Comparison of ENCODE assay signal across 9 mouse cellular contexts in the genomic region with DNA sequence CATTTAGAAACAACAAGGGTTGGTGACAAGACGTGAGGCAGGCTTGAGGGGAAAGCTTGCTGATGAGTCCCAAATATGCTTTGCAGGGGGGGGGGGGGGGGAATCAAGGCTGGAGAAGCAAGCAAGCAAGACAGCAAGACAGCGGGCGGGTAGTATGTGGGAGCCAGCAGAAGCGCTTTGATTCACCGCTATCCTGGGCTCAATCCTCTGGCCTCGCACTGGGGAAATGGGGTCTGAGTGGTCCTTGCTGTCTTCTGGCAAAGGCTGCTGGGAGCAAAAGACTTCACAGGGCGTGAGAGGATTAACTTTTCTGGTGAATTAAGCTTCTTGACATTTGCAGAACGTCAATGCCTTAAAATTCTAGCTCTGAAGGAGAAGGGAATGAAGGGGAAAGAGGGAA. TPM values are rescaled to one million over a fixed set of nuclear protein-coding genes. Genes with fewer than 3 reads are reported as not detected.
DNase-seq lines count a peak whose midpoint lies in the region; ATAC-seq lines count a peak whose summit lies in the region.
"Had no signal": no experiment of that assay in that cellular context is flagged by ENCODE, and none has a peak within 500 bp of the region (broad histone marks: within the 10 kb centered on the region; RNA-seq: fewer than 3 reads in every experiment).

No protein-coding gene starts in this region.

- no peak for DNase-seq in kidney, adult 8-10 months
- peak; percentile 43 for DNase-seq in midbrain, embryonic 14.5 days
- no peak for DNase-seq in right cerebral cortex, postnatal 10 days (ENCODE audit: low spot score in 2 of 2)
- no peak for DNase-seq in thymus, postnatal 4 days

- peak overlapping the region; percentile 53; the same call in 1 of the 2 replicates for H3K9ac ChIP-seq in kidney, embryonic 14.5 days (ENCODE audit: low read depth, low read length)
- no peak overlapping the region for H3K9ac ChIP-seq in embryonic facial prominence, embryonic 12.5 days
- peak overlapping the region; percentile 53 for H3K9ac ChIP-seq in hindbrain, embryonic 15.5 days
- H3K9ac ChIP-seq in midbrain, embryonic 14.5 days (replicated peaks; ENCODE audit: low read length), result peak overlapping the region; percentile 68

- H3K36me3 ChIP-seq in kidney, embryonic 14.5 days (ENCODE audit: control insufficient read depth, insufficient read depth, low read length), result no peaks in the 10 kb centered on the region
- H3K36me3 ChIP-seq in embryonic facial prominence, embryonic 12.5 days, result no peaks in the 10 kb centered on the region
- H3K36me3 ChIP-seq in hindbrain, embryonic 15.5 days, result no peaks in the 10 kb centered on the region
- no peaks in the 10 kb centered on the region for H3K36me3 ChIP-seq in midbrain, embryonic 14.5 days (ENCODE audit: control insufficient read depth, insufficient read depth, low read length)

- peak overlapping the region; percentile 68 for H3K4me2 ChIP-seq in kidney, embryonic 14.5 days (replicated peaks; ENCODE audit: low read depth, low read length)
- peak overlapping the region; percentile 69 for H3K4me2 ChIP-seq in embryonic facial prominence, embryonic 12.5 days (replicated peaks)
- peak overlapping the region; percentile 88 for H3K4me2 ChIP-seq in hindbrain, embryonic 15.5 days
- peak overlapping the region; percentile 87 for H3K4me2 ChIP-seq in midbrain, embryonic 14.5 days (ENCODE audit: low read length)

- H3K4me3 ChIP-seq in kidney, embryonic 14.5 days (ENCODE audit: low read length), result peak overlapping the region; percentile 41
- peak overlapping the region; percentile 36 for H3K4me3 ChIP-seq in embryonic facial prominence, embryonic 12.5 days
- H3K4me3 ChIP-seq in hindbrain, embryonic 15.5 days, result peak overlapping the region; percentile 52
- H3K4me3 ChIP-seq in midbrain, embryonic 14.5 days (replicated peaks; ENCODE audit: low read depth, low read length), result peak overlapping the region; percentile 48

- no peaks in the 10 kb centered on the region for H3K9me3 ChIP-seq in kidney, embryonic 14.5 days (ENCODE audit: control insufficient read depth, low read length)
- no peaks in the 10 kb centered on the region for H3K9me3 ChIP-seq in embryonic facial prominence, embryonic 12.5 days
- H3K9me3 ChIP-seq in hindbrain, embryonic 15.5 days, result no peaks in the 10 kb centered on the region
- H3K9me3 ChIP-seq in midbrain, embryonic 14.5 days (ENCODE audit: control insufficient read depth, low read length), result no peaks in the 10 kb centered on the region

- WGBS in kidney, embryonic 14.5 days, result 7% methylated on average over 8 of the region's 8 CpGs
- 7% methylated on average over 8 of the region's 8 CpGs for WGBS in embryonic facial prominence, embryonic 12.5 days
- 3% methylated on average over 8 of the region's 8 CpGs for WGBS in hindbrain, embryonic 15.5 days
- 2% methylated on average over 8 of the region's 8 CpGs for WGBS in midbrain, embryonic 14.5 days

- no peak for ATAC-seq in kidney, embryonic 14.5 days (ENCODE audit: low FRiP score, low TSS enrichment)
- ATAC-seq in embryonic facial prominence, embryonic 12.5 days (ENCODE audit: insufficient number of reproducible peaks, insufficient read depth, low FRiP score, low TSS enrichment), result no peak
- no peak for ATAC-seq in hindbrain, embryonic 15.5 days (ENCODE audit: low FRiP score, low read depth)
- ATAC-seq in midbrain, embryonic 14.5 days (ENCODE audit: low FRiP score, low TSS enrichment), result no peak
- ATAC-seq in monocyte, adult 5-6 weeks (replicated peaks; ENCODE audit: insufficient number of reproducible peaks, low FRiP score, low TSS enrichment, poor library complexity, severe bottlenecking), result no peak

- H3K4me1 ChIP-seq in kidney, embryonic 14.5 days (ENCODE audit: control insufficient read depth, insufficient read depth, low read length), result peaks cover 14% of the 10 kb centered on the region; the same call in 1 of the 2 replicates
- H3K4me1 ChIP-seq in embryonic facial prominence, embryonic 12.5 days, result peaks cover 17% of the 10 kb centered on the region; the same call in 1 of the 2 replicates
- peaks cover 19% of the 10 kb centered on the region for H3K4me1 ChIP-seq in hindbrain, embryonic 15.5 days (replicated peaks)
- H3K4me1 ChIP-seq in midbrain, embryonic 14.5 days (ENCODE audit: control insufficient read depth, insufficient read depth, low read length), result peaks cover 10% of the 10 kb centered on the region

- peaks cover 8% of the 10 kb centered on the region; the same call in 1 of the 2 replicates for H3K27me3 ChIP-seq in kidney, embryonic 14.5 days (ENCODE audit: control insufficient read depth, insufficient read depth, low read length)
- peaks cover 27% of the 10 kb centered on the region for H3K27me3 ChIP-seq in embryonic facial prominence, embryonic 12.5 days
- 0 out of 2 replicates have a peak, but pooled peaks cover 3% of the 10 kb centered on the region for H3K27me3 ChIP-seq in hindbrain, embryonic 15.5 days
- H3K27me3 ChIP-seq in midbrain, embryonic 14.5 days (ENCODE audit: control insufficient read depth, insufficient read depth, low read length), result no peaks in the 10 kb centered on the region

- H3K27ac ChIP-seq in kidney, embryonic 14.5 days (ENCODE audit: low read depth, low read length), result no peak overlapping the region
- H3K27ac ChIP-seq in embryonic facial prominence, embryonic 12.5 days, result no peak overlapping the region
- H3K27ac ChIP-seq in hindbrain, embryonic 15.5 days (replicated peaks), result peak overlapping the region; percentile 52
- H3K27ac ChIP-seq in midbrain, embryonic 14.5 days (replicated peaks; ENCODE audit: low read depth, low read length), result no peak overlapping the region

RNA-seq across cellular contexts. Expression of a gene that starts 0.8 kb away (rescaled TPM):
- polyA plus RNA-seq in kidney, embryonic 14.5 days (2014; fragmentation: Nextera tagmentation; extraction: Ambion mirVana), result 0.71 and 1.0 TPM in 2 replicates
- 0.93 and 1.0 TPM in 2 replicates for polyA plus RNA-seq in embryonic facial prominence, embryonic 12.5 days (2016; fragmentation: Nextera tagmentation; extraction: Ambion mirVana)
- 5.6 and 5.7 TPM in 2 replicates for polyA plus RNA-seq in hindbrain, embryonic 15.5 days (2015; fragmentation: Nextera tagmentation; extraction: Ambion mirVana)
- polyA plus RNA-seq in midbrain, embryonic 14.5 days (2014; fragmentation: Nextera tagmentation; extraction: Ambion mirVana), result 3.2 and 4.9 TPM in 2 replicates
- 2.2 TPM in 1 of 3 replicates, not detected in the others for total RNA-seq in monocyte, adult 5-6 weeks (2017)
- total RNA-seq: hematopoietic stem cell, adult 5-6 weeks had no signal

RNA-seq across cellular contexts. Expression of a gene that starts 45.5 kb away (rescaled TPM):
- polyA plus RNA-seq in kidney, embryonic 14.5 days (2014; fragmentation: Nextera tagmentation; extraction: Ambion mirVana), result 23.1 and 28.2 TPM in 2 replicates
- polyA plus RNA-seq in embryonic facial prominence, embryonic 12.5 days (2016; fragmentation: Nextera tagmentation; extraction: Ambion mirVana), result 23.6 and 30.4 TPM in 2 replicates
- polyA plus RNA-seq in hindbrain, embryonic 15.5 days (2015; fragmentation: Nextera tagmentation; extraction: Ambion mirVana), result 29.4 and 29.7 TPM in 2 replicates
- polyA plus RNA-seq in midbrain, embryonic 14.5 days (2014; fragmentation: Nextera tagmentation; extraction: Ambion mirVana), result 25.4 and 34.0 TPM in 2 replicates
- total RNA-seq in monocyte, adult 5-6 weeks (2017), result 35.0 to 74.6 TPM (median 45.6 TPM) in 3 replicates
